14 mouse cellular contexts compared by ENCODE assay signal in genomic region chr16:25104603-25105002, GRCm38 (mm10).
DNase-seq lines count a peak whose midpoint lies in the region; ATAC-seq lines count a peak whose summit lies in the region.
"Had no signal": no experiment of that assay in that cellular context is flagged by ENCODE, and none has a peak within 500 bp of the region (broad histone marks: within the 10 kb centered on the region; RNA-seq: fewer than 3 reads in every experiment).

No protein-coding gene starts in this region.

- DNase-seq in forebrain, embryonic 11.5 days (ENCODE audit: low spot score), result no peak
- no peak for DNase-seq in forebrain, embryonic 10.5 days (ENCODE audit: extremely low spot score, low spot score)
- DNase-seq in right cerebral cortex, adult 18-20 months, result peak; percentile 11
- no peak for DNase-seq in right cerebral cortex, postnatal 14 days
- DNase-seq in thymus, adult 18-20 months, result no peak
- no peak for DNase-seq in layer of hippocampus, postnatal 36 days
- DNase-seq in thymus, postnatal 0 days (ENCODE audit: low spot score), result no peak
- DNase-seq: cerebellum, postnatal 36 days; kidney, postnatal 4 days had no signal

- H3K36me3 ChIP-seq in forebrain, embryonic 11.5 days (ENCODE audit: control insufficient read depth, insufficient read depth, low read length), result no peaks in the 10 kb centered on the region
- H3K36me3 ChIP-seq in forebrain, embryonic 10.5 days (replicated peaks), result no peaks in the 10 kb centered on the region
- no peaks in the 10 kb centered on the region for H3K36me3 ChIP-seq in midbrain, embryonic 13.5 days
- H3K36me3 ChIP-seq: heart, embryonic 10.5 days; limb, embryonic 13.5 days; lung, embryonic 15.5 days had no signal

- H3K4me1 ChIP-seq in forebrain, embryonic 11.5 days (replicated peaks; ENCODE audit: control insufficient read depth, insufficient read depth, low read length), result no peaks in the 10 kb centered on the region
- H3K4me1 ChIP-seq in forebrain, embryonic 10.5 days, result peaks cover 12% of the 10 kb centered on the region
- H3K4me1 ChIP-seq in midbrain, embryonic 13.5 days (replicated peaks), result peaks cover 5% of the 10 kb centered on the region
- H3K4me1 ChIP-seq: heart, embryonic 10.5 days; limb, embryonic 13.5 days; lung, embryonic 15.5 days had no signal

- H3K4me3 ChIP-seq in forebrain, embryonic 11.5 days (ENCODE audit: low read depth, low read length), result no peak overlapping the region
- H3K4me3 ChIP-seq in forebrain, embryonic 10.5 days, result no peak overlapping the region
- H3K4me3 ChIP-seq in midbrain, embryonic 13.5 days (replicated peaks), result no peak overlapping the region
- H3K4me3 ChIP-seq: heart, embryonic 10.5 days; limb, embryonic 13.5 days; lung, embryonic 15.5 days had no signal

- ATAC-seq in forebrain, embryonic 11.5 days (replicated peaks; ENCODE audit: low FRiP score), result peak; percentile 80
- ATAC-seq in midbrain, embryonic 13.5 days, result peak; percentile 95
- ATAC-seq: activated CD4-positive, CD25-positive, alpha-beta regulatory T cell, adult 4 months had no signal

- H3K4me2 ChIP-seq in forebrain, embryonic 11.5 days (ENCODE audit: low read depth, low read length, severe bottlenecking), result no peak overlapping the region
- no peak overlapping the region for H3K4me2 ChIP-seq in midbrain, embryonic 13.5 days (replicated peaks)
- H3K4me2 ChIP-seq: limb, embryonic 13.5 days; lung, embryonic 15.5 days had no signal

- H3K9ac ChIP-seq in forebrain, embryonic 11.5 days (ENCODE audit: low read length), result no peak overlapping the region
- no peak overlapping the region for H3K9ac ChIP-seq in midbrain, embryonic 13.5 days (replicated peaks)
- H3K9ac ChIP-seq: limb, embryonic 13.5 days; lung, embryonic 15.5 days had no signal

- no peaks in the 10 kb centered on the region for H3K27me3 ChIP-seq in forebrain, embryonic 11.5 days (ENCODE audit: control insufficient read depth, insufficient read depth, low read length)
- no peaks in the 10 kb centered on the region for H3K27me3 ChIP-seq in forebrain, embryonic 10.5 days (ENCODE audit: poor library complexity, severe bottlenecking)
- no peaks in the 10 kb centered on the region for H3K27me3 ChIP-seq in midbrain, embryonic 13.5 days
- H3K27me3 ChIP-seq: limb, embryonic 13.5 days; lung, embryonic 15.5 days had no signal

- H3K9me3 ChIP-seq in forebrain, embryonic 11.5 days (ENCODE audit: control insufficient read depth, low read length), result no peaks in the 10 kb centered on the region
- H3K9me3 ChIP-seq in forebrain, embryonic 10.5 days, result no peaks in the 10 kb centered on the region
- H3K9me3 ChIP-seq in midbrain, embryonic 13.5 days, result no peaks in the 10 kb centered on the region
- H3K9me3 ChIP-seq: heart, embryonic 10.5 days; limb, embryonic 13.5 days; lung, embryonic 15.5 days had no signal

- 33% methylated on average over 2 of the region's 2 CpGs for WGBS in forebrain, embryonic 11.5 days
- 55% methylated on average over 2 of the region's 2 CpGs for WGBS in forebrain, embryonic 10.5 days
- 10% methylated on average over 2 of the region's 2 CpGs for WGBS in midbrain, embryonic 13.5 days

- no peak overlapping the region for H3K27ac ChIP-seq in forebrain, embryonic 11.5 days (ENCODE audit: low read depth, low read length)
- H3K27ac ChIP-seq in forebrain, embryonic 10.5 days, result no peak overlapping the region
- no peak overlapping the region for H3K27ac ChIP-seq in midbrain, embryonic 13.5 days
- H3K27ac ChIP-seq: heart, embryonic 10.5 days; limb, embryonic 13.5 days; lung, embryonic 15.5 days had no signal
